Mouse (Mus musculus) cerebellum, adult 9-10 months (tissue): ENCODE measurements at regions not wholly inside any gene's neighbourhood (a gene's known extent, or its start where the extent isn't known, plus 50 kb on each side); places are given as distances from the start of the nearest gene placed in this dataset.

Experiments used
- DNase-seq: peaks from one replicate; pipeline ENCODE4 v3.0.0; 2022

DNA sequence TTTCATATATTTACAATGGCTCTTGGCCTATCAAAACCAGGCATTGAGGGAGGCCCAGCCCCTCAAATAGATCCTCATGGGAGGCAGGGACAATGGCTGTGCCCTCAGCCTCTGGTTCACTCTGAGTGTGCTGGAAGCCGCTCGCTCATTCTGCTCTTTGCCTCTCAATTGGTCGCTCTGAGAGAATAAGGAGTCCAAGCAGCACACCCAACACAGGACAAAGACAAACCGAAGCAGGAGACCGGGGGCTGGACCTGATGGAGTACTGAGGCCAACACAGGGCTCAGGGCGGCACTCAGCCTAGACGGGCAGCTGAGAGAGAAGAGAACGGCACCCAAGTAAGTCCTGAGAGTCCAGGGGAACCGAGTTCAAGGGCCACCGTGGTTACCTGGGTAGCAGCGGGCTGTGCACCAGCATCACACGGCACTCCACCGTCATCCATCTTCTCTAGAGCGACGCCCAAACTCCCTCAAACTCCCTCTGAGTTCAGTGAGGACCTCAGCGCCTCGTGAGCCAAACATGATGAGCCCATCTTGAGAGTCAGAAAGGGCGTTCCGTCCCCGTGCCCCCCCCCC, 145.8 kb downstream of the Setd4 start:
- no peak for DNase-seq

DNA sequence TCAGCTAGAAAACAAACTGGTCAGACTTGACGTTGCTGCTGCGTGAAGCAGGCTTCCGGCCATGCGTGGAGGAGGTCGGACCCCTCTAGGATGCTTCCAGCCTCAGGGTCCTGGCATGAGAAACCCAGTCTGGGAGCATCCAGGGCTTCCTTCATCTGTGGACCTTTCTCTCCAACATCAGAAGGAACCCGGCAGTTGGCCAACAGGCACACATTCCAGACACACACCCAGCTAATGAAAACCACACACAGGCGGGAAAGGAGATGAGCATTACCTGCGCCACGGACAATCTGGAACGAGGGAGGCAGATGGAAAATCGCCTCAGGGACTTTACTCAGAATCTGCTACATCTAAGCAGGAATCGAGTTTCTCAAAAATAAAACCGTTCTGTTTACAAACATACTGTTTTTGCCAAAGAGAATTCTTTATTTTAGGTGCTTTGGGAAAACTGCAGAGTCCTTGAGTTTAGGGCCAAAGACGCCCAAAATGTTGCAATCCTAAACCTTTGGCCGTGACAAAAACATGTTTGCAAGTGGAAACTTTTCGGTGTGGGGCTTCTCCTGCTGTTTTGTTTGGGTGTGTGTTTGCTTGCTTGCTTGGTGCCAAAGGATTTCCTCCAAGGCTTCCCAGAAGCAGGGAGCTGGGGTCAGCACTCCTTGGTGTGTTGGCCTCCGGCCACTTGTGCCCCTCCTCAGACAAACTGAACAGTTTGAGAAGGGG, 147.0 kb downstream of the Setd4 start:
- no peak for DNase-seq

DNA sequence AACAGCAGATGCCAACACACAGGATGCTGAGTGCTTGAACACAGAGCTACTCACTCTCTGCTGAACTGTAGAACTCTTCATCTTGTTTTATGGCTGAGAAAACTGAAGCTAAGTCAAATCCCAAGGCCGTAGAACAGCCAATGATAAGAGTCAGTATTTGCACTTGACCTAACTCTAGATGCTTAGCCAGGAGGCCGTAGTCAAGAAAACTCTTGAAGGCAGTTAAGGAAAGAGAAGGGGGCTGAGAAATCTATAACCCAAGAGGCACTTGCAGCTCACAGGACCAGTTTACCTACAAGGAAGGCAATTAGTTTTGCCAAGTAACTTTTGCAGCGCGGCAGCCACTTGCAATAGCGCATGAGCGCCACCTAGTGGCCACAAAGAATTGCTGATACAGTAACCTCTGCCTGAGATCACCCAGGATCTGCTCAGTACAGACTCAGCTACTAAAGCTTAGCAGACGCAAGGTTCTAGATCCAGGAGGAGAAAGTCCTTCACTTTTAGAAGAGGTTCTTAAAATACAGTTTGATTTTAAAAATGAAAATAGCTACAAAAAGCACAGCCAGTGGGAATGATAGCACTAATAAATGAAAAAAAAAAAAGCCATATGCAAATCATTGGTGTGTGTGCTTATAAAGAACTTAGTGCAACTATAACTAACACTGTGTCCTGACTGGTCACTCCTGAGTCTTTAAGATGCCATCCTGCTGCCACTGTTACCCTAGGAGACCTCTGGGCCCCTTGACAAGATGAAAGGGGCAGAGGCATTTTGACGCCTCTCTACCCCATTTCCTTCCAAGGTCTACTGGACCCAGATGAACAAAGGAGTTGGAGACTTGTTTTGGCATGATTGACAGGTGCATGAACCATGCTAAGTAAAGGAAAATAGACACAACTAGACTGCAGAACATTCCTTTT, 149.5 kb downstream of the Setd4 start:
- DNase-seq = peak; percentile 62

DNA sequence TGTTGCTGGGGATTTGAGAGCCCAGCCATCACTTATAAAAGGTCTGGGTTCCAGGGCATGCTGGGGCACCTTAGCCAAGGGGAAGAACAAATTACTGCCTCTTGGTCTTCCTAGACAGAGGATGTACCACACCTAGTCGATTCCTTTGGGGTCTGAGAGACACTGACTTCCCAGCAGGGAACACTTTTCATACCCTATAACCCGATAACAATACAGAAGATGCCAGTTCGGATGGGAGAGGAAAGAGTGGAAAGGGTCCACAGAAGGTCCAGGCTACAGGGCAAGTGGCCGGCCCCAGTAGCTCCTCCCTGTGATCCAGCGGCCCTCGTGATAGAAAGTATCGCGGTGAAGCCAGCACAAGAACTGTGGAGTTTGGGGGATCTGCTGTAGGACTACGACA, 150.8 kb downstream of the Setd4 start:
- no peak for DNase-seq

DNA sequence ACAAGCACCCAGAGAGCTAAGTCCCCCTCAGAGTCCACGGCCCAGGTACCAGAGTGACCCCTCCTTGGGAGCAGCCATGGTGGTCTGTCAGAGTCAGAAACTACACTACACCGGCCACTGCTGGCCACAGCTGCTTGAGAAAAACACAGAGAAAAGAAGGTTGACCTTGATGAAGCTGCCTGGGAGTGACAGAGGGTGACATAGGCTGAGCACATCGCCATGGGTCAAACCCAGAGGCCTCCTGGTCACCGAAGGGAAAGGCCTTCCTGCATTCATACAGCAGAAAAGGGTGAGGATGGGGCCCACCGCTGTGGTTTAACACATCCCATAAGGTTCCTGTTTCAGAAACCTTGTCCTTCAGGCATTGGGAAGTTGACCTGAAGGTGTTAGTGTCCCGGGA, 153.0 kb downstream of the Setd4 start:
- DNase-seq = no peak

DNA sequence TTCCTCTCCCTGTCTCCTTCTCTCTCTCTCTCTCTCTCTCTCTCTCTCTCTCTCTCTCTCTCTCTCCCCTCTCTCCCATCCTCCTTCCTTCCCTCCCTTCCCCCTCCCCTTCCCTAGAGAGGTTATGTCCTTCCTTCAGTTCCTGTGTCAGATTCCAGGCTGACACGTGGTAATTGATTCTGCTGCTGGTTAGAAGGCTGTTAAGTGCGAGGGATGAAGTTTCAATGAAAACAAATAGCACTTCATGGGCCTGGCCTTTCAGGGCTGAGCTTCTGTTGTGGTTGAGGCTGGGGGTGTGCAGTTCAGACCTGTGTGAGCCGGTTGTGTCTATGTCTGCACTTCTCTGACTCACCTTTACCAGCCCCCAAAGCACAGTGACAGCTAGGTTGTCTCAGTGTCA, 153.9 kb downstream of the Setd4 start:
- no peak for DNase-seq

DNA sequence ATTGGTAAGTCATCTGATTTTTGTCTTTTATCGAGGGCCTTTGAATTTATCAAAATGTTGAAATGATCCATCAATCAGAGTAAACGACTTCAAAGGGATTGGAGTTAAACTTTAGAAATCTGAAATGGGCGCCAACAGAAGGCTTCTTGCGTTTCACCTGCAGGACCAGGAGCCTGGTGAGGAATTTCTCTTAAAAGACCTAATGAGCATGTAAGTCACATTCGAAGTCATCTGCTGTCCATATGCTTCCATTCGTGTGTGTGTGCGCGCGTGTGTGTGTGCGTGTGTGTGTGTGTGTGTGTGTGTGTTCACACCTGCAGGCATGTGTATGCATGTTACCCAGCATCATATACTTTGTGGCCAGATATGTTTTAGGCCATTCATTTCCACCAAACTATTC, 155.7 kb downstream of the Setd4 start:
- DNase-seq = no peak

DNA sequence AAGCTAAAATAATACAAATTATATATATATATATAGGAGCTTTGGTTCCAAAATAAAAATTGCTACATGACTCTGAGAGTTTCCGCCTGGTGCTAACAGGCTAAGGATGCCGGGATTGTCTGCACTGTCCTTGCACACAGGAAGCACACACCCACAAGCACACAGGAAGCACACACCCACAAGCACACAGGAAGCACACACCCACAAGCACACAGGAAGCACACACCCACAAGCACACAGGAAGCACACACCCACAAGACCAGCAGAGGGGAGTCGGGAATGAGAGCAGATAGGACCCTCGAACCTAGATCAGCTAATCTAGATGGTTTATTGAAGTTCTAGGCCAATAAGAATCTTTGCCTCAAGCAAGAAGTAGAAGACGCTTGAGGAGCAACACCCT, 156.9 kb downstream of the Setd4 start:
- no peak for DNase-seq

DNA sequence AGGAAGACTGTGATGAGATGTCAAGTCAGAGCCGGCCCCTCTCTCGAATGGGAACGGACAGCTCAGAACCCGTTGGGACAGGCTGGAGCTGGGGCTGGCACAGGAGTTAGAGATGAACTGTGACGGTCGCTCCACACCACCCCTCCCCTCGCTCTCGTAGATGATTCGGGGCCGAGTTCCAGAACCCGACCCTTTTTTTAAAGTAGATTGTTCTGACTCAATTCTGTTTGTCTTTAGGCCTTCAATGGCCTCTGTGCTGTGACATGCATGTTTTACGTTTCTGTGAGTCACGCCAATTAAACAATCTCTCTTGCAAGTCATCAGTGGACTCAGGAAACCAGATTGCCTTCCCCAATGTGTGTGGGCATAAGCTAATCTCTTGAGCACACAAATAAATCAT, 157.7 kb downstream of the Setd4 start:
- no peak for DNase-seq

DNA sequence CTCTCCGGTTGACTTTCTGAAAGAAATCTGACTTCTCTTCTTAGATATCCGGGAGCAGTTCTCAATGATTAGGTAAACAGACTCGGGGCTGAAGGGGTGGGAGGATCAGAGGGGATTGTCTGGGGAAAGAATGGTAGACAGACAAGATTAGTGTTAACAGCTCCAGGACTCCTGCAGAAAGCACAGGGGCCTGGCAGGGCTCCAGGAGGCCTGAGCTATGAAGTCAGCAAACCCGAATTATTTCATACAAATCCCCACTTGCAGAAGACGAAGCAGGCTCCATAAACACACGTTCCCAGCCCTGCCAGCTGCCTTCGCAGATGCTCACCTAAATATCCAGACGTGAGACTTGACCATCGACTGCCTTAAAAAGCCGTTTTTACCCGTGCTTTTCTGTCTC, 161.0 kb downstream of the Setd4 start:
- DNase-seq = no peak

DNA sequence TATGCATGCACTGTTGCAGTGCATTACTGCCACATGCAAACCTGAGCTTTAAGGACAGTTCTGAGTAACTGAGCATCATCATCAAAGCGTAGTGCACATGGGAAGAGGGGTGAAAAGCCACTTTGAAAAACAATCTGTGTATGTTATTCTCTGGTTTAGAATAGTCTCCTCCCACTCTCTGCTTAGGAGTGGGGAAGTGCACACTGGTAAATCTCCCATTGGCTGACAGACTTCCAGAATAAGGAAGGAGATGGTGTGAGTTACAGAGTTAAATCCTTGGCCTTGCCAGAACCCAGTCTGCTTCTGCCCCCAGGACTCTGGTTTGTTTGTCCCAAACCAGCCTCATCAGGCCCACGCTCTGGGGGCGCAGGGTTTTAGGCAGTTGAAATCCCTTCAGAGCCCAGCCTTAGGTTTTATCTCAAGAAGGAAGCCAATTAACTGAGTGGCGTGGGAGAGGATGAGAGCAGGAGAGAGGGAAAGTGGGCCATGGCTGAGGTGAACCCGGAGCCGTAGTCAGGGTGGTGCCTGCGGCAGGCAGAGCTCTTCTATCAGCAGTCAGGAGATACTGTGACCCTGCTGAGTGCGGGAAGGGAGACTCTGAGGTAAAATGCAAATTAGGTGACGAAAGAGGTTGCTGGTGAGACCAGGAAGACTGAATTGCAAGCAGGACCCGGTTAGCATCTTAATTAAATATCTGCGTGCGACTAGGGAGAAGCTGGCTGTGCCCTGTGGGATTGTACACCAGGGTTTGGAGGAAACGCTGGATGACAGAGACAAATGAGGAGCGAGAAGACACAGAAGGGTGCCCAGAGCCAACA, 166.0 kb downstream of the Setd4 start:
- no peak for DNase-seq

DNA sequence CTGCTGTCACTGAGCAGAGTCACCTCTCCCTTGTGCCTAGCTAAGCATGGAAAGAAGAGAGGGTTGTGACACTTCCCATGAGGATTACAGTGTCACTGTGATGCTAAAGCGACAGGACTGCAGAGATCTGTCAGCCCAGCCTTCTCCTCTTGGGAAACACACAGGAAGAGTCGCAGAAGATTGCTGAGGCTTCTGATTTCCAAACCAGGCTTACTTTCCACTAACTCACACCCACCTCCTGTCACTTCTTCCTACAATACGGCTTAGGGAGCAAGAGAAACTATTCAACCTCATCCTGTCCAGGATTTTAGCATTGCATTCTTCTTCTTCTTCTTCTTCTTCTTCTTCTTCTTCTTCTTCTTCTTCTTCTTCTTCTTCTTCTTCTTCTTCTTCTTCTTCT, 167.1 kb downstream of the Setd4 start:
- DNase-seq = no peak

DNA sequence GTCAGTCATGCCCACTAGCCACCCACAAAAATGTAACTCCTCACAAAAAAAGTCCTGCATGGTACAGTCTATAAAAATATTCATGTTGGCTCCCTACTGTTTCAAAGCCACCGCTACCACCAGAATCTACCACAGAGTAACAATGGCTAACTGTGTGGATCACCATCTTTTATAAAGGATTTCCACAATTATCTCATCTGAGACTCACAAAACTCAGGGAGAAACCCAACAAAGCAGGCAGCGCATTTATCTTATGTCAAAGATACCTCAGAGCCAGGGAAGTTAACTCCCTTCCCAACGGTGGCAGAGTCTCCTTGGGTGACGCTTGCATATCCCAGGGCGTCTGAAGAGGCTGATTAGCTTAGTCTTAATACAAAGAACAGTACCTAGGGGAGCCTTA, 172.5 kb downstream of the Setd4 start:
- no peak for DNase-seq

DNA sequence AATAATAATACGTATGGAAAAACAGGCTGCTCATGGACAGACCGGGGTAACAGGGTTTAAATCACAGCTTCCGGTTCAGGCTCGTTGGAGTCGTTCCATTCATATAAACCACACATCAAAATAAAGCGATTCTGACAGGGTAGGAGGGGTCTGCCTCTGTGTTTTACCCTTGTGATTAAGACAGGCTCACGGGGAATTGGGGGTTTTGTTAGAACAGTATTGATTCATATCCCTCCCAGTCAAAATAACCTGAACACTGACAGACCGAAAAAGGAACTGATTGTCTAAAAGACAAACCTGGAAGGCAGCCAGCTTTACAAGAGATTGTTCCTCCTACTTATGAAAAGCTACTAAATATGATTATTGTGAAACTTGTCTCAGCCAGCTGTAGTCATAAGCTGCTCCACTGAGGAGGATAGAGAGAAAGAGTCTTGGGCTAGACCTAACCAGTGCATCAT, 174.5 kb downstream of the Setd4 start:
- DNase-seq = no peak

DNA sequence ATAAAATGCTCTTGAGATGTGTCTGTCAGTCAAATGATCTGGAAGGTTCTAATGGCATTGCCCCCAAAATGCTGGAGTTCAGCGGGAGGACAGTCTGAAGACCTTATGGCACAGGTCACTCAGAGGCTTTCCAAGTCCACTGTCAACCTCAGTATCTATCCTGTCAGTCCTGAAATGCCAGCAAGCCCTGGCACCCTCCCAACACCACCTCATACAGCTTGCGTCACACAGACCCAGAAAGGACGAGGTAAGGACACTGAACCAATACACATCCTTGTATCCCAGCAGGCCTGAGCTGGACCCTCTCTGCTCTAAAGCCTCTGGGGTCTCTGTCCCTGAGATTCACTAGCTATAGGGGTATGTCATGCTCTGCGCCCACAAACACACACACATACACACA, 176.6 kb downstream of the Setd4 start:
- DNase-seq = no peak

DNA sequence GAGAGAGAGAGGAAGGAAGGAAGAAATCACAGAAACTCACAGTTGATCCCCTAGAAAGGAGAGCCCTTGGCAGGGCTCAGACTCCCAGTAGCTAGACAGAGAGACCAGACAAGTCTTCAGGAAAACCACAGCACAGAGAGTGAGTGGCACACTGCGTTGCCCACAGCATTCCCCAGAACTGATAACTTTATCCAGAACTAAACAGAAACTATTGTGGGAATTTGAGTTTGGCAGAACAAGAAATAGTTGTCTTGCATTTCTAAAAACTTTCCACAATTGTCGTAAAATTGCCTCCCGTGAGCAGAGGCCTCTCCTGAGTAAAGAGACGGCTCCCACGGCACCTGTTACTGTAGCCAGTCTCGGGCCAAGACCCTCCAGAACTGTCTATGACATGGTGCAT, 178.1 kb downstream of the Setd4 start:
- DNase-seq = no peak

DNA sequence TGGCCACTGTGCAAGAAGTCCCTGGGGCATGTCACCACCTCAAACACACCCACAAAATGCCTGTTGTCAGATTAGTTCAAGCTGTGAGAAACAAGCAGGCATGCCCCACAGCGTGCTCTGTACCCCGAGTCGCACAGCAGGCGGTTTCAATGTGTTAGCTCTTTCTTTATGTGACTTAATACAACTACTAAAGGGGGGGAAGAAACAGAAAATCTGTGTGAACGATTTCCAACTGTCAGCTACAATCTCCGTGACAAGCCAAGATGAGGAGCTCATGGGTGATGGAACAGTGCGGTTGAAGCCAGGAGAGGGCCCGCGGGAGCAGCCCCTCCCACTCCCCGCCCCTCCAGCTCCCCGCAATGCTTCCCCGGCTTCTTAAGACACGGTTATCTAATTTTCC, 180.7 kb downstream of the Setd4 start:
- DNase-seq = no peak

DNA sequence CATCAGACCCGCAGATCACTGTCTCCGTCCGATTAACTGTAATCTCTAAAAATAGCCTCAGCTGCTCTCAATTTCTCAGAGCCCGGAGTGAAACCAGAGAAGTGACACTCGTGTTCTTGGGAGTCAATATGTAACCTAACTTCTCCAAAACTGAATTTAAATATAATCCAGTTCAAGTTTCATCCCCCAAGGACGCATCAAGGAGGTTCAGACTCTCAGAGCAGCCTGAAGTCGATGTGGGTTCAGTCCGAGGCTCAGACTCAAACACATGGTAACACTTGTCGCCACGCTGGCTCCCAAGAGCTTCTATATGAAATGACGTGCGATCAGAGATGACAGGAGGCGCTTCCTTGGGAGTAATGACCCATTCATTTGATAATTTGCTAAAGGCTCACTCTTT, 181.6 kb downstream of the Setd4 start:
- DNase-seq = no peak

DNA sequence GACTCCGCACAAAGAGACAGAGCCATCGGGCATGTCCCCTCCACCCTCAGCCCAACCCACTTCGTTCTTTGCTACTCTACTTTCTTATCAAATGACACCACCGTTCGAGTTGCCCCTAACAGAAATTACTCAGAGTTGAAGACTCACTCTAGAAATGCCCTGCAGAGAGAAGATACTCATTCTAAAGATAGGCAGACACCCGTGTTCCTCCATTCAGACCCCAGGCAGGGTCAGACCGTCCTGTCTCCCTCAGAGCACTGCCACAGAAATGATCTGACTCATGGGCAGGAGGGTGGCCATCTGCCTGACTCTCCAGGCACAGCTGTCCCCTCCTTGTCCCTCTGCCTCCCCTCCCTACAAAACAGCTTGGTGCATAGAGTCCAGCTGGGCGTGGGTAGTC, 185.6 kb downstream of the Setd4 start:
- no peak for DNase-seq

DNA sequence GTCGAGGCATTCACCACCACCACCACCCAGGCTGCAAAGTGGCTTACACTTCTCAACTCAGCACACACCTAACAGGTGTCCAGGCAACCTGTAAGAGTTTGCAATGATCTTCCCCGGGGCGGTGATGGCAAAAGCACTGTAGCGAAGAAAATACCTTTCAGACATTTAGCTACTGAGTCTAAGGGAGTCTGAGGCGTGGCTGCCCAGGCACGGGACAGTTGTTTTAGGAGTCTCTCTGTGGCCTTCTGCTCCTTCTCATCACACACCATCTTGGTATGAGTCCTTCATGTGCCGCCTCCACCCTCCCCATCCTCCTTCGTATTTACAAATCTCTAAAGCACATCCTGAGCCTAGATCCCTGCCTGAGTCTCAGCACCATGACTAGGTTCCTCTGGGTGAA, 186.0 kb downstream of the Setd4 start:
- no peak for DNase-seq

DNA sequence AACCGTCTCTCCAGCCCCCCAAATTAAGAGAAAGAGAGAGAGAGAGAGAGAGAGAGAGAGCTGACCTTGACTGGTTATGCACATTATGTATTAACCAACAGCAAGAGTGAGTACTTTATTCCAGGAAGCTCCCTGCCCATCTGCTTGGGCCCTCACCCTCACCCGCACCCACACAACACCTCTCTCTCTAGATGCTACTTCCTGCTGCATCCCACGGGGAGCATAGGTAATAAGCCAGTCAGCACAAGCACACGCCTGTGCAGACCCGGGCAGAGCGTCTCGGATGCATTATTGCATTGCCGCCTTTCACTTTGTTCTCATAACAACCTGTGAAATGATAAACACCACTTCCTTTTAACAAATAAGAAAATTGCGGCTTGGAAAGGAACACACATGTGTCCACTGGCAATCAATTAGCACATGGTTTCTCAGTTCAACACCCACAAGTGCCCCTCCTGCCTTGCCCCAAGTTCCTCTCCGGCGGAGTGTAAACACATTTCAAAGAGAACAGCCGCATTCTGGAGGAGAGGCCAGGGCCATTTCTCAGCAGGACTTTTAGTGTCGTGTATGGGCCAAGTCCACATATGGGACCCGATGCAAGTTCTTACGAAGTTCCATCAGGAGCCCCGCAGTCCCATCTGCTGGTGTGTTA, 211.7 kb downstream of the Setd4 start:
- DNase-seq = no peak

DNA sequence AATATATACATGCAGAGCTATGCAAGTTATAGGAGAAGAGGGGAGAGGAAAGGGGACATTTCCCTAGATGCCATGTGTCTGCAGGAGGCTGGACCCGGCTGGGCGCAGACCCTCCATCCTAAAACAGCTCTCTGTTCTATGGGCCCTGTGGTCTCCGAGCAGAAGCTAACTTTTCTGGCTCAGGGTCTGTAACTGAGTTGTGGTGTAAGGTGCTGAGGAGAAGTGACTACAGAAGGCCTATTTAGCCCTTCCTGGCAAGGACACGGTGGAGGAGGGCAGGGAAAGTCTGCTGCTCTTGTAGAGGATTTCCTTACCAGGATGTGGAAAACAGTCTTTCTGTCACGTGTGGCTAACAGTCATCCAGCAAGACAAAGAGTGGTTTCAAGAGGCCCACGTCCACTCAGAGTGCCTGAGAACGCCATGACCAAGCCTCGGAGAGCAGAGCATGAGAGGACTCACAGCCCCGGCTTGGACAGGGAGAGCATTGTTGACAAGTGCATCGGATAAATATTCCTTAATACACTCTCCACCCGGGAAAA, 216.2 kb downstream of the Setd4 start:
- no peak for DNase-seq
